In the genomic region with DNA sequence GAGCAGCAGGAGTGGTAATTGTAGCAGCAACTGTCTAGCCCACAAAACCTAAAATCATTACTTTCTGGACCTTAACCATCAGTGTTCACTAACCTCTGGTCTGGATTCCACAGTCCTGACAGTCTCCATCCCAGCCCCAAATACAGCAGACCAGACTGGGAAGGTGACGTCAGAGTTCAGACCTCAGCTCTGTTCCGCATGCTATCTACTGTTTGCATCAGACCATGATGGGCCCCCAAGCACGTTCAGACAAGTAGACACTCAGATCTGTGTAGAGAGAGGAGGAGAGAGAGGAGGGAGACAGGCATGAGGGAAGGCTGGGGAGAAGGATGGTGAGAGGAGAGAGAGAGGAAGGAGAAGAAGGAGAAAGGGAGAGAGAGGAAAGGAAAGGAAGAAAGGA, we compare ENCODE assay signal across 28 mouse cellular contexts. TPM values are rescaled to one million over a fixed set of nuclear protein-coding genes. Genes with fewer than 3 reads are reported as not detected.
DNase-seq lines count a peak whose midpoint lies in the region; ATAC-seq and TF ChIP-seq lines count a peak whose summit lies in the region.
"Had no signal": no experiment of that assay in that cellular context is flagged by ENCODE, and none has a peak within 500 bp of the region (broad histone marks: within the 10 kb centered on the region; RNA-seq: fewer than 3 reads in every experiment).

No protein-coding gene starts in this region.

- ATAC-seq in embryonic facial prominence, embryonic 14.5 days (ENCODE audit: low read depth) = peak; percentile 70; the same call in 1 of the 2 replicates
- ATAC-seq in intestine, embryonic 16.5 days = peak; percentile 24; the same call in 1 of the 2 replicates
- no peak for ATAC-seq in intestine, postnatal 0 days
- ATAC-seq: forebrain, embryonic 14.5 days; forebrain, postnatal 0 days; Patski had no signal

- no peaks in the 10 kb centered on the region for H3K9me3 ChIP-seq in embryonic facial prominence, embryonic 14.5 days (ENCODE audit: control insufficient read depth, low read length)
- no peaks in the 10 kb centered on the region for H3K9me3 ChIP-seq in embryonic facial prominence, embryonic 10.5 days
- H3K9me3 ChIP-seq in intestine, embryonic 16.5 days (ENCODE audit: control insufficient read depth, low read length) = no peaks in the 10 kb centered on the region
- H3K9me3 ChIP-seq in intestine, postnatal 0 days (ENCODE audit: control insufficient read depth) = no peaks in the 10 kb centered on the region
- H3K9me3 ChIP-seq: embryonic facial prominence, embryonic 12.5 days; G1E; heart, embryonic 10.5 days; hindbrain, embryonic 12.5 days; hindbrain, embryonic 15.5 days had no signal

- H3K4me3 ChIP-seq in embryonic facial prominence, embryonic 14.5 days (ENCODE audit: low read depth, low read length) = no peak overlapping the region
- H3K4me3 ChIP-seq in embryonic facial prominence, embryonic 10.5 days = no peak overlapping the region
- H3K4me3 ChIP-seq in intestine, embryonic 16.5 days (ENCODE audit: low read length) = no peak overlapping the region
- H3K4me3 ChIP-seq in intestine, postnatal 0 days (ENCODE audit: low read depth, low read length) = no peak overlapping the region
- H3K4me3 ChIP-seq: embryonic facial prominence, embryonic 12.5 days; erythroblast, embryonic 14.5 days; heart, adult 2 months; heart, embryonic 10.5 days; hindbrain, embryonic 12.5 days; hindbrain, embryonic 15.5 days had no signal

- 58% methylated on average over 3 of the region's 3 CpGs for WGBS in embryonic facial prominence, embryonic 14.5 days
- WGBS in embryonic facial prominence, embryonic 10.5 days = 63% methylated on average over 3 of the region's 3 CpGs
- WGBS in intestine, embryonic 16.5 days = 42% methylated on average over 3 of the region's 3 CpGs
- WGBS in intestine, postnatal 0 days = 31% methylated on average over 3 of the region's 3 CpGs

- no peak overlapping the region for H3K9ac ChIP-seq in embryonic facial prominence, embryonic 14.5 days (ENCODE audit: low read depth, low read length)
- H3K9ac ChIP-seq in intestine, embryonic 16.5 days (ENCODE audit: low read depth, low read length) = no peak overlapping the region
- H3K9ac ChIP-seq in intestine, postnatal 0 days (ENCODE audit: low read depth, low read length) = no peak overlapping the region
- H3K9ac ChIP-seq: embryonic facial prominence, embryonic 12.5 days; forebrain, postnatal 0 days; hindbrain, embryonic 12.5 days; hindbrain, embryonic 15.5 days had no signal

- no peaks in the 10 kb centered on the region for H3K36me3 ChIP-seq in embryonic facial prominence, embryonic 14.5 days (ENCODE audit: control insufficient read depth, insufficient read depth, low read length)
- H3K36me3 ChIP-seq in embryonic facial prominence, embryonic 10.5 days (replicated peaks) = no peaks in the 10 kb centered on the region
- no peaks in the 10 kb centered on the region for H3K36me3 ChIP-seq in intestine, embryonic 16.5 days (ENCODE audit: control insufficient read depth, insufficient read depth, low read length)
- H3K36me3 ChIP-seq in intestine, postnatal 0 days (ENCODE audit: control insufficient read depth, insufficient read depth) = no peaks in the 10 kb centered on the region
- H3K36me3 ChIP-seq: embryonic facial prominence, embryonic 12.5 days; G1E; heart, embryonic 10.5 days; hindbrain, embryonic 12.5 days; hindbrain, embryonic 15.5 days had no signal

- H3K27me3 ChIP-seq in embryonic facial prominence, embryonic 14.5 days (replicated peaks; ENCODE audit: control insufficient read depth, insufficient read depth, low read length) = no peaks in the 10 kb centered on the region
- no peaks in the 10 kb centered on the region for H3K27me3 ChIP-seq in embryonic facial prominence, embryonic 10.5 days (replicated peaks; ENCODE audit: low read depth, poor library complexity, severe bottlenecking)
- no peaks in the 10 kb centered on the region for H3K27me3 ChIP-seq in intestine, embryonic 16.5 days (replicated peaks; ENCODE audit: control insufficient read depth, insufficient read depth, low read length)
- H3K27me3 ChIP-seq in intestine, postnatal 0 days (replicated peaks; ENCODE audit: control insufficient read depth, insufficient read depth, low read length) = no peaks in the 10 kb centered on the region
- H3K27me3 ChIP-seq: embryonic facial prominence, embryonic 12.5 days; hindbrain, embryonic 12.5 days; hindbrain, embryonic 15.5 days had no signal

- no peak overlapping the region for H3K4me2 ChIP-seq in embryonic facial prominence, embryonic 14.5 days (ENCODE audit: low read depth, low read length)
- H3K4me2 ChIP-seq in intestine, embryonic 16.5 days (ENCODE audit: low read depth, low read length) = no peak overlapping the region
- no peak overlapping the region for H3K4me2 ChIP-seq in intestine, postnatal 0 days (replicated peaks; ENCODE audit: low read depth)
- H3K4me2 ChIP-seq: embryonic facial prominence, embryonic 12.5 days; hindbrain, embryonic 12.5 days; hindbrain, embryonic 15.5 days had no signal

- H3K4me1 ChIP-seq in embryonic facial prominence, embryonic 14.5 days (ENCODE audit: control insufficient read depth, insufficient read depth, low read length) = no peaks in the 10 kb centered on the region
- no peaks in the 10 kb centered on the region for H3K4me1 ChIP-seq in embryonic facial prominence, embryonic 10.5 days
- no peaks in the 10 kb centered on the region for H3K4me1 ChIP-seq in intestine, embryonic 16.5 days (ENCODE audit: control insufficient read depth, insufficient read depth, low read length)
- H3K4me1 ChIP-seq in intestine, postnatal 0 days (replicated peaks; ENCODE audit: control insufficient read depth, insufficient read depth, low read length) = no peaks in the 10 kb centered on the region
- H3K4me1 ChIP-seq: embryonic facial prominence, embryonic 12.5 days; hindbrain, embryonic 12.5 days; hindbrain, embryonic 15.5 days had no signal

- H3K27ac ChIP-seq in embryonic facial prominence, embryonic 14.5 days (replicated peaks; ENCODE audit: low read depth, low read length) = no peak overlapping the region
- H3K27ac ChIP-seq in embryonic facial prominence, embryonic 10.5 days (replicated peaks) = no peak overlapping the region
- no peak overlapping the region for H3K27ac ChIP-seq in intestine, embryonic 16.5 days (ENCODE audit: low read length)
- H3K27ac ChIP-seq in intestine, postnatal 0 days (ENCODE audit: low read depth, low read length) = no peak overlapping the region
- H3K27ac ChIP-seq: embryonic facial prominence, embryonic 12.5 days; heart, adult 2 months; heart, embryonic 10.5 days; hindbrain, embryonic 12.5 days; hindbrain, embryonic 15.5 days had no signal

- peak; percentile 31 for DNase-seq in embryonic facial prominence, embryonic 14.5 days (ENCODE audit: low spot score)
- DNase-seq in embryonic facial prominence, embryonic 10.5 days (ENCODE audit: low spot score) = no peak
- peak; percentile 55 for DNase-seq in urinary bladder, postnatal 14 days (ENCODE audit: low spot score)
- DNase-seq in urinary bladder, postnatal 10 days (ENCODE audit: low spot score) = no peak
- DNase-seq: adrenal gland, postnatal 10 days; adrenal gland, postnatal 36 days; B cell, adult 2 months; cerebellum, adult 18-20 months; cerebellum, adult 9-10 months; cerebellum, postnatal 14 days; forebrain, postnatal 0 days; gastrocnemius, postnatal 25 days; heart, adult 2 months had no signal

- TF ChIP-seq CTCF in intestine, postnatal 0 days (IDR thresholded peaks at IDR 0.05; ENCODE audit: low read depth) = no peak

RNA-seq across cellular contexts. Expression of gene Klk4, which starts 10.8 kb away (rescaled TPM):
- polyA plus RNA-seq in embryonic facial prominence, embryonic 14.5 days (2014; fragmentation: Nextera tagmentation; extraction: Ambion mirVana) = 0.14 TPM in 1 of 2 replicates, not detected in the other
- polyA plus RNA-seq in embryonic facial prominence, embryonic 10.5 days (2016; fragmentation: Nextera tagmentation; extraction: Ambion mirVana) = not detected in 2 replicates
- polyA plus RNA-seq in intestine, embryonic 16.5 days (2015; fragmentation: Nextera tagmentation; extraction: Ambion mirVana) = not detected in 2 replicates
- polyA plus RNA-seq in intestine, postnatal 0 days (2015; fragmentation: Nextera tagmentation; extraction: Ambion mirVana) = not detected in 2 replicates
- polyA plus RNA-seq: erythroblast, embryonic 14.5 days; frontal cortex, adult 2 months; G1E; gonadal fat pad, adult 2 months; heart, adult 2 months; heart, embryonic 14.5 days; heart, postnatal 0 days; intestine, embryonic 14.5 days; Patski had no signal

RNA-seq across cellular contexts. Expression of gene Klk15, which starts 41.8 kb away (rescaled TPM):
- not detected in 2 replicates for polyA plus RNA-seq in embryonic facial prominence, embryonic 14.5 days (2014; fragmentation: Nextera tagmentation; extraction: Ambion mirVana)
- not detected in 2 replicates for polyA plus RNA-seq in embryonic facial prominence, embryonic 10.5 days (2016; fragmentation: Nextera tagmentation; extraction: Ambion mirVana)
- polyA plus RNA-seq in intestine, embryonic 16.5 days (2015; fragmentation: Nextera tagmentation; extraction: Ambion mirVana) = 0.17 TPM in 1 of 2 replicates, not detected in the other
- polyA plus RNA-seq in intestine, postnatal 0 days (2015; fragmentation: Nextera tagmentation; extraction: Ambion mirVana) = not detected in 2 replicates
- polyA plus RNA-seq: embryonic facial prominence, embryonic 12.5 days; erythroblast, embryonic 14.5 days; forebrain, embryonic 14.5 days; forebrain, postnatal 0 days; frontal cortex, adult 2 months; G1E; gonadal fat pad, adult 2 months; heart, adult 2 months; heart, embryonic 10.5 days; heart, embryonic 14.5 days; heart, postnatal 0 days; hindbrain, embryonic 12.5 days; hindbrain, embryonic 15.5 days; intestine, embryonic 14.5 days; Patski had no signal

RNA-seq across cellular contexts. Expression of gene Klk5, which starts 50.0 kb away (rescaled TPM):
- polyA plus RNA-seq in embryonic facial prominence, embryonic 14.5 days (2014; fragmentation: Nextera tagmentation; extraction: Ambion mirVana) = 1.3 and 1.6 TPM in 2 replicates
- not detected in 2 replicates for polyA plus RNA-seq in embryonic facial prominence, embryonic 10.5 days (2016; fragmentation: Nextera tagmentation; extraction: Ambion mirVana)
- polyA plus RNA-seq in intestine, embryonic 16.5 days (2015; fragmentation: Nextera tagmentation; extraction: Ambion mirVana) = not detected in 2 replicates
- not detected in 2 replicates for polyA plus RNA-seq in intestine, postnatal 0 days (2015; fragmentation: Nextera tagmentation; extraction: Ambion mirVana)
- polyA plus RNA-seq: embryonic facial prominence, embryonic 12.5 days; forebrain, embryonic 14.5 days; forebrain, postnatal 0 days; frontal cortex, adult 2 months; G1E; gonadal fat pad, adult 2 months; heart, adult 2 months; heart, embryonic 14.5 days; heart, postnatal 0 days; hindbrain, embryonic 15.5 days; intestine, embryonic 14.5 days; Patski had no signal

RNA-seq across cellular contexts. Expression of gene Klk1b8, which starts 58.7 kb away (rescaled TPM):
- polyA plus RNA-seq in embryonic facial prominence, embryonic 14.5 days (2014; fragmentation: Nextera tagmentation; extraction: Ambion mirVana) = not detected in 2 replicates
- not detected in 2 replicates for polyA plus RNA-seq in embryonic facial prominence, embryonic 10.5 days (2016; fragmentation: Nextera tagmentation; extraction: Ambion mirVana)
- polyA plus RNA-seq in intestine, embryonic 16.5 days (2015; fragmentation: Nextera tagmentation; extraction: Ambion mirVana) = 0.97 and 1.2 TPM in 2 replicates
- polyA plus RNA-seq in intestine, postnatal 0 days (2015; fragmentation: Nextera tagmentation; extraction: Ambion mirVana) = not detected in 2 replicates
- polyA plus RNA-seq: embryonic facial prominence, embryonic 12.5 days; erythroblast, embryonic 14.5 days; forebrain, embryonic 14.5 days; forebrain, postnatal 0 days; frontal cortex, adult 2 months; G1E; heart, adult 2 months; heart, embryonic 10.5 days; heart, embryonic 14.5 days; heart, postnatal 0 days; hindbrain, embryonic 12.5 days; hindbrain, embryonic 15.5 days; intestine, embryonic 14.5 days; Patski had no signal

Comparison
In these comparisons a context has a peak if more than half of its experiments do, and no peak if none do; other contexts are left out.
1. DNase-seq: peak in embryonic facial prominence, embryonic 14.5 days (single experiment) and urinary bladder, postnatal 14 days (single experiment); none in embryonic facial prominence, embryonic 10.5 days (single experiment) and urinary bladder, postnatal 10 days (single experiment).